Mouse (Mus musculus) kidney, postnatal 14 days (tissue): Measurements from ENCODE around the gene Fxyd6.
A peak's percentile ranks its signal among the peaks of the same experiment; 100 is the strongest.

Source experiments
- DNase-seq: peaks from one replicate; pipeline ENCODE4 v3.0.0; 2022; ENCODE audit warnings: mixed read lengths

Gene Fxyd6

GRCm38 (mm10) chr9:45412700-45413477 lies 42.9 kb downstream of the Fxyd6 start:
- DNase-seq, result no peak

GRCm38 (mm10) chr9:45413478-45414140 lies 43.6 kb downstream of the Fxyd6 start:
- DNase-seq, result peak; percentile 79

GRCm38 (mm10) chr9:45415912-45416311 lies 45.9 kb downstream of the Fxyd6 start:
- peak; percentile 53 for DNase-seq

- peak; percentile 74 for DNase-seq
Observed at GRCm38 (mm10) chr9:45417245-45417644, 47.3 kb downstream of the Fxyd6 start.

GRCm38 (mm10) chr9:45418252-45418651 lies 48.3 kb downstream of the Fxyd6 start:
- no peak for DNase-seq

- DNase-seq, result no peak
Observed at GRCm38 (mm10) chr9:45421209-45421608, 51.2 kb downstream of the Fxyd6 start.

- DNase-seq, result no peak
Observed at GRCm38 (mm10) chr9:45422761-45423298, 52.8 kb downstream of the Fxyd6 start.

GRCm38 (mm10) chr9:45426456-45426855 lies 56.5 kb downstream of the Fxyd6 start, which contains the start of gene Dscaml1:
Gene Dscaml1, plus strand, starts transcription at chr9:45426628.
- no peak for DNase-seq

- DNase-seq, result no peak
Observed at GRCm38 (mm10) chr9:45429392-45429791, 59.4 kb downstream of the Fxyd6 start.

GRCm38 (mm10) chr9:45429951-45430697 lies 60.1 kb downstream of the Fxyd6 start:
- peak; percentile 8 for DNase-seq

GRCm38 (mm10) chr9:45430698-45430959 lies 60.6 kb downstream of the Fxyd6 start:
- DNase-seq, result no peak

- DNase-seq, result peak; percentile 22
Observed at GRCm38 (mm10) chr9:45431150-45431549, 61.2 kb downstream of the Fxyd6 start.

GRCm38 (mm10) chr9:45432639-45433038 lies 62.7 kb downstream of the Fxyd6 start:
- DNase-seq, result no peak

GRCm38 (mm10) chr9:45433119-45433518 lies 63.1 kb downstream of the Fxyd6 start:
- no peak for DNase-seq

- no peak for DNase-seq
Observed at GRCm38 (mm10) chr9:45434171-45434570, 64.2 kb downstream of the Fxyd6 start.

- DNase-seq, result no peak
Observed at GRCm38 (mm10) chr9:45439025-45439424, 69.0 kb downstream of the Fxyd6 start.

- no peak for DNase-seq
Observed at GRCm38 (mm10) chr9:45440083-45440784, 70.2 kb downstream of the Fxyd6 start.

GRCm38 (mm10) chr9:45444251-45444798 lies 74.3 kb downstream of the Fxyd6 start:
- no peak for DNase-seq
